18 mouse cellular contexts compared by ENCODE assay signal in genomic region chr7:110809585-110810557, GRCm38 (mm10). TPM values are rescaled to one million over a fixed set of nuclear protein-coding genes. Genes with fewer than 3 reads are reported as not detected.
DNase-seq lines count a peak whose midpoint lies in the region; ATAC-seq and TF ChIP-seq lines count a peak whose summit lies in the region.
"Had no signal": no experiment of that assay in that cellular context is flagged by ENCODE, and none has a peak within 500 bp of the region (broad histone marks: within the 10 kb centered on the region; RNA-seq: fewer than 3 reads in every experiment).

No protein-coding gene starts in this region.

- peaks cover 10% of the 10 kb centered on the region for H3K36me3 ChIP-seq in intestine, embryonic 15.5 days
- peaks cover 17% of the 10 kb centered on the region for H3K36me3 ChIP-seq in intestine, postnatal 0 days (ENCODE audit: control insufficient read depth, insufficient read depth)
- peaks cover 11% of the 10 kb centered on the region for H3K36me3 ChIP-seq in neural tube, embryonic 15.5 days

- ATAC-seq in intestine, embryonic 15.5 days: no peak
- no peak for ATAC-seq in intestine, postnatal 0 days
- ATAC-seq in neural tube, embryonic 15.5 days (ENCODE audit: low FRiP score): no peak
- no peak for ATAC-seq in granulocyte monocyte progenitor cell, adult 5-6 weeks (replicated peaks; ENCODE audit: poor library complexity, severe bottlenecking)
- ATAC-seq: forebrain, embryonic 16.5 days; inflammation-experienced regulatory T-cells, adult 6 months had no signal

- WGBS in intestine, embryonic 15.5 days: 84% methylated on average over 18 of the region's 18 CpGs
- WGBS in intestine, postnatal 0 days: 89% methylated on average over 18 of the region's 18 CpGs
- 82% methylated on average over 18 of the region's 18 CpGs for WGBS in neural tube, embryonic 15.5 days

- no peak overlapping the region for H3K4me3 ChIP-seq in gastrocnemius, adult 2 months
- no peak overlapping the region for H3K4me3 ChIP-seq in intestine, embryonic 15.5 days (replicated peaks)
- no peak overlapping the region for H3K4me3 ChIP-seq in intestine, postnatal 0 days (ENCODE audit: low read depth, low read length)
- no peak overlapping the region for H3K4me3 ChIP-seq in neural tube, embryonic 15.5 days (replicated peaks)
- H3K4me3 ChIP-seq: kidney, embryonic 15.5 days had no signal

- H3K9me3 ChIP-seq in intestine, embryonic 15.5 days: no peaks in the 10 kb centered on the region
- H3K9me3 ChIP-seq in intestine, postnatal 0 days (ENCODE audit: control insufficient read depth): no peaks in the 10 kb centered on the region
- no peaks in the 10 kb centered on the region for H3K9me3 ChIP-seq in neural tube, embryonic 15.5 days (replicated peaks)
- H3K9me3 ChIP-seq: kidney, embryonic 15.5 days had no signal

- no peak overlapping the region for H3K4me2 ChIP-seq in intestine, embryonic 15.5 days (replicated peaks)
- no peak overlapping the region for H3K4me2 ChIP-seq in intestine, postnatal 0 days (replicated peaks; ENCODE audit: low read depth)
- H3K4me2 ChIP-seq in neural tube, embryonic 15.5 days: no peak overlapping the region
- H3K4me2 ChIP-seq: kidney, embryonic 15.5 days had no signal

- TF ChIP-seq CTCF in gastrocnemius, adult 2 months (IDR thresholded peaks at IDR 0.05): no peak
- no peak for TF ChIP-seq CTCF in intestine, postnatal 0 days (IDR thresholded peaks at IDR 0.05; ENCODE audit: low read depth)

- H3K9ac ChIP-seq in intestine, embryonic 15.5 days: no peak overlapping the region
- H3K9ac ChIP-seq in intestine, postnatal 0 days (ENCODE audit: low read depth, low read length): no peak overlapping the region
- H3K9ac ChIP-seq in neural tube, embryonic 15.5 days (replicated peaks): no peak overlapping the region
- H3K9ac ChIP-seq: kidney, embryonic 15.5 days had no signal

- H3K27ac ChIP-seq in gastrocnemius, adult 2 months: peak overlapping the region; percentile 69
- 0 out of 2 replicates have a peak overlapping the region, but pooled peaks have one; percentile 20 for H3K27ac ChIP-seq in intestine, embryonic 15.5 days
- no peak overlapping the region for H3K27ac ChIP-seq in intestine, postnatal 0 days (ENCODE audit: low read depth, low read length)
- H3K27ac ChIP-seq in neural tube, embryonic 15.5 days (replicated peaks): peak overlapping the region; percentile 54; the same call in 1 of the 2 replicates
- H3K27ac ChIP-seq: kidney, embryonic 15.5 days had no signal

- 0 out of 2 replicates have a peak, but pooled peaks cover 2% of the 10 kb centered on the region for H3K4me1 ChIP-seq in intestine, embryonic 15.5 days (replicated peaks)
- H3K4me1 ChIP-seq in intestine, postnatal 0 days (replicated peaks; ENCODE audit: control insufficient read depth, insufficient read depth, low read length): no peaks in the 10 kb centered on the region
- H3K4me1 ChIP-seq in neural tube, embryonic 15.5 days: 0 out of 2 replicates have a peak, but pooled peaks cover 7% of the 10 kb centered on the region
- H3K4me1 ChIP-seq: kidney, embryonic 15.5 days had no signal

- DNase-seq in gastrocnemius, adult 2 months: no peak
- DNase-seq in gastrocnemius, postnatal 10 days: no peak
- DNase-seq in neural tube, embryonic 10.5 days (ENCODE audit: extremely low spot score, low spot score): no peak
- DNase-seq: adrenal gland, adult 2 months; cerebellum, adult 2 months; liver; right cerebral cortex, postnatal 14 days; thymus, postnatal 36 days had no signal

- no peaks in the 10 kb centered on the region for H3K27me3 ChIP-seq in intestine, embryonic 15.5 days (replicated peaks)
- H3K27me3 ChIP-seq in intestine, postnatal 0 days (replicated peaks; ENCODE audit: control insufficient read depth, insufficient read depth, low read length): no peaks in the 10 kb centered on the region
- no peaks in the 10 kb centered on the region for H3K27me3 ChIP-seq in neural tube, embryonic 15.5 days (replicated peaks)
- H3K27me3 ChIP-seq: kidney, embryonic 15.5 days had no signal

- intact Hi-C loops in gastrocnemius, adult 2 months (cut with DNase I): no loop called here

RNA-seq across cellular contexts. Expression of gene Rnf141, which starts 34.4 kb away (rescaled TPM):
- 10 to 100 TPM; 20.1 to 21.4 TPM for total RNA-seq in gastrocnemius, adult 2 months (2021)
- total RNA-seq in gastrocnemius, postnatal 10 days (2021): 10 to 100 TPM; 14.6 to 17.6 TPM
- polyA plus RNA-seq in intestine, embryonic 15.5 days (2015; fragmentation: Nextera tagmentation; extraction: Ambion mirVana): 39.8 and 41.8 TPM in 2 replicates
- 31.0 and 33.5 TPM in 2 replicates for polyA plus RNA-seq in intestine, postnatal 0 days (2015; fragmentation: Nextera tagmentation; extraction: Ambion mirVana)
- 35.2 and 35.8 TPM in 2 replicates for polyA plus RNA-seq in neural tube, embryonic 15.5 days (2015; fragmentation: Nextera tagmentation; extraction: Ambion mirVana)
- total RNA-seq in granulocyte monocyte progenitor cell, adult 5-6 weeks (2014; fragmentation: Nextera tagmentation): 19.0 and 33.8 TPM in 2 replicates
- total RNA-seq in granulocyte monocyte progenitor cell, adult 5-6 weeks (2017): 40.7 and 47.4 TPM in 2 replicates

RNA-seq across cellular contexts. Expression of gene Ampd3, which starts 41.9 kb away (rescaled TPM):
- 10 to 100 TPM in 1 of 2 experiments, 1 to 10 TPM in 1; 7.6 to 16.6 TPM for total RNA-seq in gastrocnemius, adult 2 months (2021)
- total RNA-seq in gastrocnemius, postnatal 10 days (2021): 1 to 10 TPM; 4.8 to 7.2 TPM
- 4.1 and 4.8 TPM in 2 replicates for polyA plus RNA-seq in intestine, embryonic 15.5 days (2015; fragmentation: Nextera tagmentation; extraction: Ambion mirVana)
- 7.0 and 7.4 TPM in 2 replicates for polyA plus RNA-seq in intestine, postnatal 0 days (2015; fragmentation: Nextera tagmentation; extraction: Ambion mirVana)
- 12.0 and 12.6 TPM in 2 replicates for polyA plus RNA-seq in neural tube, embryonic 15.5 days (2015; fragmentation: Nextera tagmentation; extraction: Ambion mirVana)
- total RNA-seq in granulocyte monocyte progenitor cell, adult 5-6 weeks (2014; fragmentation: Nextera tagmentation): 3.5 and 6.2 TPM in 2 replicates
- 1.4 and 2.1 TPM in 2 replicates for total RNA-seq in granulocyte monocyte progenitor cell, adult 5-6 weeks (2017)

RNA-seq across cellular contexts. Expression of gene Lyve1, which starts 53.2 kb away (rescaled TPM):
- total RNA-seq in gastrocnemius, adult 2 months (2021): 1 to 10 TPM; 5.7 to 9.6 TPM
- total RNA-seq in gastrocnemius, postnatal 10 days (2021): 10 to 100 TPM in 1 of 2 experiments, 1 to 10 TPM in 1; 8.4 to 11.5 TPM
- polyA plus RNA-seq in intestine, embryonic 15.5 days (2015; fragmentation: Nextera tagmentation; extraction: Ambion mirVana): 12.7 and 18.3 TPM in 2 replicates
- 26.9 and 29.9 TPM in 2 replicates for polyA plus RNA-seq in intestine, postnatal 0 days (2015; fragmentation: Nextera tagmentation; extraction: Ambion mirVana)
- 5.7 and 6.7 TPM in 2 replicates for polyA plus RNA-seq in neural tube, embryonic 15.5 days (2015; fragmentation: Nextera tagmentation; extraction: Ambion mirVana)
- not detected in 2 replicates for total RNA-seq in granulocyte monocyte progenitor cell, adult 5-6 weeks (2014; fragmentation: Nextera tagmentation)
- not detected in 2 replicates for total RNA-seq in granulocyte monocyte progenitor cell, adult 5-6 weeks (2017)
- total RNA-seq: common myeloid progenitor, adult 5-6 weeks; monocyte, adult 5-6 weeks; neutrophil, adult 5-6 weeks had no signal
- polyA plus RNA-seq: inflammation-experienced regulatory T-cells, adult 6 months had no signal

Comparison
In these comparisons a context has a peak if more than half of its experiments do, and no peak if none do; other contexts are left out.
1. RNA of gene Lyve1, which starts 53.2 kb away (total RNA-seq): 8.4 to 11.5 TPM in gastrocnemius, postnatal 10 days and 5.7 to 9.6 TPM in gastrocnemius, adult 2 months; not detected in granulocyte monocyte progenitor cell, adult 5-6 weeks; every median in the first group is over 4 times any median in the second.